Mouse (Mus musculus) lung, embryonic 16.5 days (tissue): Measurements from ENCODE around the gene Sall1. TPM values are rescaled to one million over a fixed set of nuclear protein-coding genes. Genes with fewer than 3 reads are reported as not detected.

Experiments used
- ATAC-seq: fragments of 200-750 bp; cut with Nextera tagmentation; 2 replicates; pipeline ENCODE4 v1.8.0; 2017; ENCODE audit warnings: low read depth, mild to moderate bottlenecking, moderate library complexity
- H3K27ac ChIP-seq: fragments of 300-500 bp; sonication (generic); 2 replicates; pipeline ENCODE4 v1.5.1; 2014; ENCODE audit warnings: mild to moderate bottlenecking, control low read depth, low read length
- H3K27me3 ChIP-seq: fragments of 300-500 bp; sonication (generic); 2 replicates; pipeline ENCODE4 v1.6.1; 2014; ENCODE audit warnings: low read depth, low read length, mixed read lengths; ENCODE audit not compliant: control insufficient read depth, insufficient read depth
- H3K36me3 ChIP-seq: fragments of 300-500 bp; sonication (generic); 2 replicates; pipeline ENCODE4 v1.6.1; 2014; ENCODE audit warnings: low read length; ENCODE audit not compliant: control insufficient read depth, insufficient read depth
- H3K4me1 ChIP-seq: fragments of 300-500 bp; sonication (generic); replicated peaks from 2 replicates; pipeline ENCODE4 v1.6.1; 2014; ENCODE audit warnings: low read length, mixed read lengths; ENCODE audit not compliant: control insufficient read depth, insufficient read depth
- H3K4me2 ChIP-seq: fragments of 300-500 bp; sonication (generic); 2 replicates; pipeline ENCODE4 v1.6.1; 2014; ENCODE audit warnings: low read depth, low read length, control low read depth
- H3K4me3 ChIP-seq: fragments of 300-500 bp; sonication (generic); 2 replicates; pipeline ENCODE4 v1.5.1; 2014; ENCODE audit warnings: mild to moderate bottlenecking, low read length, control low read depth
- H3K9ac ChIP-seq: fragments of 300-500 bp; sonication (generic); 2 replicates; pipeline ENCODE4 v1.6.1; 2014; ENCODE audit warnings: low read length, control low read depth
- H3K9me3 ChIP-seq: fragments of 300-500 bp; sonication (generic); 2 replicates; pipeline ENCODE4 v1.6.1; 2016; ENCODE audit warnings: low read length; ENCODE audit not compliant: control insufficient read depth
- whole genome bisulfite sequencing: fragments of 180-500 bp; shearing (Covaris S2); extraction: QIAGEN DNeasy Blood & Tissue Kit; methylation state at CpG from one replicate; pipeline ENCODE4 v1.1.7; 2014; 5-methylcytosine and 5-hydroxymethylcytosine counted together
- microRNA-seq: library from miRNA; unstranded; fragments of <30 nt; microRNA quantifications from one replicate; pipeline ENCODE4, GENCODE M21; 2016
- polyA plus RNA-seq: library from polyadenylated mRNA; unstranded; fragments of >200 nt; fragmentation: Nextera tagmentation; extraction: Ambion mirVana; gene quantifications from 2 replicates; pipeline ENCODE4 v1.2.1, GENCODE M21; 2015

The Sall1 gene
- polyA plus RNA-seq, 1 experiment from 2014 or later, result 0.03 TPM

DNA sequence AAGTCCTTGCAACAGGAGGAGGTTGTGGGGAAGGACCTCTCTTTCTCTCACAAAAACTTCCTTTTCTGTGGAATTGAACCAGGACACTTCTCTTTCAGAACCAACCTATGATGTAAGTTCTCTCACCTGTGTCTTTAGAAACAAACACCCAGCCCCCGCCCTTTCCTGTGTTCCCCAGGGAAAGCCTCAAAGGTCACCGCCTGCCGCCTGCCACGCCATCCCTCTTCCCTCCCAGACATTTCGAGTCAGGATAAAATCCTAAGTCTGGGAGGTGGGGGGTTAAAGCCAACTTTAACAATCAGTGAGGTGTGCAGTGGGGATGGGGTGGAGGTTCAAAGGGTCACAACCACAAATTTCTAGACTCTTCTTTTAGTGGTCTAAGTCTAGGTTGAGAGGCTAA, 52.8 kb downstream of the Sall1 start:
- H3K4me3 ChIP-seq, result no peak overlapping the region
- no peaks in the 10 kb centered on the region for H3K36me3 ChIP-seq
- no peaks in the 10 kb centered on the region for H3K9me3 ChIP-seq
- no peaks in the 10 kb centered on the region for H3K27me3 ChIP-seq
- no peak overlapping the region for H3K9ac ChIP-seq
- no peak overlapping the region for H3K4me2 ChIP-seq
- no peaks in the 10 kb centered on the region for H3K4me1 ChIP-seq
- no peak overlapping the region for H3K27ac ChIP-seq
- ATAC-seq, result no peak
- 38% methylated on average over 5 of the region's 5 CpGs for WGBS

DNA sequence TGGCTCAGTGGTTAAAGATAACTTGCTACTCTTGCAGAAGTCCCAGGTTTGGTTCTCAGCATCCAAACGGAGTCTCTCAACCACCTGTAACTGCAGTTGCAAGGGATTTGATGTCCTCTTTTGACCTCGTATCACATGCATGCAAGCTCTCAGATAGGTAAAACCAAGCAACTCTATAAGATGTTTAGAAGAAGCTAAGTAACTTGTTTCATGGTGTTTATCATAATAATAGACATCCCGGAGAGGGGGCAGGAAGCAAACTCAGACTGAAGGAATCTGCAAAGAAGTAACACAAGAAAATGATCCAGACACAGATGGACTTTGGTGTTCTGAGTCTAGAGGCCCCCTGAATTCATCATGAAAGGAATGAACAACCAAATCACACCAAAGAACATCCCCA, 55.0 kb downstream of the Sall1 start:
- Histone ChIP-seq H3K4me3 (no peak overlapping the region), H3K36me3 (no peaks in the 10 kb centered on the region), H3K4me2 (no peak overlapping the region), H3K27ac (no peak overlapping the region), H3K27me3 (no peaks in the 10 kb centered on the region), H3K9ac (no peak overlapping the region), H3K4me1 (no peaks in the 10 kb centered on the region), H3K9me3 (no peaks in the 10 kb centered on the region)
- ATAC-seq, result no peak
- 76% methylated on average over 3 of the region's 3 CpGs for WGBS

DNA sequence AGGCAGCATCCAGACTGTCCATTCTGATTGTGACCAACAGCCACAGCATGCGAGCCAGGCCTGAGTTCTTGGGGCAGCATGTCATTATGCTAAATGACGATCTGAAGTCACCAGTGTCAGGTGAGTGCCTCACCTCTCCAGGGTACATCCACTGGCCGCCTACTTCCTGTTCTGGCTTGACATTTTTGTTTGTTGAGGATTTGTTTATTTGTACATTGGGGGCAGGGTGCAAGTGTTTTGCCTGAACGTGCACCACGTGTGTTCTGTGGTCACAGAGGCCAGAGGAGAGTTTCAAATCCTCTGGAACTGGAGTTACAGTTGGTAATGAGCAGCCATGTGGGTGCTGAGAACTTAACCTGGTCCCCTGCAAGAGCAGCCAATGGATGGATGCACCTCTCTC, 60.5 kb downstream of the Sall1 start:
- ATAC-seq, result no peak
- H3K9me3 ChIP-seq, result no peaks in the 10 kb centered on the region
- no peak overlapping the region for H3K4me2 ChIP-seq

More for the DNA sequence above, 60.5 kb downstream of the Sall1 start:
- no peaks in the 10 kb centered on the region for H3K36me3 ChIP-seq
- no peak overlapping the region for H3K4me3 ChIP-seq
- H3K27me3 ChIP-seq, result no peaks in the 10 kb centered on the region
- H3K4me1 ChIP-seq, result no peaks in the 10 kb centered on the region
- 58% methylated on average over 5 of the region's 5 CpGs for WGBS
- H3K27ac ChIP-seq, result no peak overlapping the region
- H3K9ac ChIP-seq, result no peak overlapping the region

Small RNA genes lying within 50 kb of the gene (microRNA-seq; reads per million reads assigned to microRNA genes)
- gene Mir8110, result not detected
